Mouse (Mus musculus) CH12.LX (cell line): ENCODE results near the gene Pcna. TPM values are rescaled to one million over a fixed set of nuclear protein-coding genes. Genes with fewer than 3 reads are reported as not detected.

Experiments
- DNase-seq: peaks from one replicate; pipeline ENCODE4 v3.0.0-alpha.2; 2013; ENCODE audit errors: extremely low read depth
- H3K27ac ChIP-seq: 2 replicates; pipeline ENCODE4 v1.5.1; 2012; ENCODE audit warnings: low read depth, mild to moderate bottlenecking, control low read depth, moderate library complexity; ENCODE audit not compliant: insufficient read depth
- H3K27me3 ChIP-seq: replicated peaks from 2 replicates; pipeline ENCODE3; 2012; ENCODE audit warnings: inconsistent platforms
- H3K36me3 ChIP-seq, 2 experiments: replicated peaks in 1 of 2; 2 replicates each; pipeline versions ENCODE3 to v1.6.1; 2012; ENCODE audit warnings: inconsistent platforms in 1 of 2, low read length in 1 of 2, mild to moderate bottlenecking in 1 of 2, mixed read lengths in 1 of 2, moderate library complexity in 1 of 2; ENCODE audit not compliant: control insufficient read depth in 1 of 2, insufficient read depth in 1 of 2
- H3K4me1 ChIP-seq, 2 experiments: 2 replicates each; pipeline ENCODE4 v1.6.1; 2012; ENCODE audit warnings: inconsistent platforms in 1 of 2, moderate library complexity in 1 of 2; ENCODE audit not compliant: insufficient read depth in 2 of 2, control insufficient read depth in 1 of 2
- H3K4me2 ChIP-seq: 2 replicates; pipeline ENCODE4 v1.6.1; 2012; ENCODE audit warnings: low read depth, mild to moderate bottlenecking, control low read depth; ENCODE audit not compliant: poor library complexity, insufficient read depth, severe bottlenecking
- H3K4me3 ChIP-seq, 3 experiments: fragments of 150-350 bp in 1 of 3; sonication (generic) in 1 of 3; replicated peaks in 1 of 3; 2 replicates each; pipeline versions ENCODE3 to v1.5.1; 2011 to 2012; ENCODE audit warnings: low read depth in 2 of 3, low read length in 2 of 3, mild to moderate bottlenecking in 2 of 3, moderate library complexity in 2 of 3, control low read depth in 1 of 3, improper control_type of control experiment in 1 of 3, inconsistent platforms in 1 of 3, mixed read lengths in 1 of 3; ENCODE audit not compliant: poor library complexity in 1 of 3
- H3K79me2 ChIP-seq: replicated peaks from 2 replicates; pipeline ENCODE4 v1.6.1; 2012; ENCODE audit warnings: mild to moderate bottlenecking, moderate library complexity; ENCODE audit not compliant: control insufficient read depth, poor library complexity, insufficient read depth, severe bottlenecking; ENCODE audit errors: extremely low read depth
- H3K9ac ChIP-seq: 2 replicates; pipeline ENCODE4 v1.6.1; 2012; ENCODE audit warnings: low read depth, mild to moderate bottlenecking, control low read depth, moderate library complexity; ENCODE audit not compliant: insufficient read depth
- H3K9me3 ChIP-seq: replicated peaks from 2 replicates; pipeline ENCODE3; 2012; ENCODE audit warnings: low read length, inconsistent platforms, mixed read lengths
- BHLHE40 ChIP-seq: IDR thresholded peaks from 2 replicates; pipeline ENCODE4 v1.6.1; 2011; ENCODE audit warnings: mild to moderate bottlenecking, low read depth, low read length, improper control_type of control experiment
- CHD1 ChIP-seq: IDR thresholded peaks from 2 replicates; pipeline ENCODE4 v1.6.1; 2012; ENCODE audit warnings: low read depth, low read length, improper control_type of control experiment, inconsistent platforms
- CTCF ChIP-seq, 2 experiments: IDR thresholded peaks in 1 of 2; conservative IDR thresholded peaks in 1 of 2; 2 replicates each; pipeline ENCODE4 v1.5.1; 2011 to 2012; ENCODE audit warnings: low read depth in 2 of 2, low read length in 2 of 2, improper control_type of control experiment in 1 of 2, inconsistent platforms in 1 of 2, mild to moderate bottlenecking in 1 of 2, moderate library complexity in 1 of 2
- E2F4 ChIP-seq: IDR thresholded peaks from 2 replicates; pipeline ENCODE4 v1.6.1; 2011; ENCODE audit warnings: low read depth, low read length, improper control_type of control experiment; ENCODE audit not compliant: insufficient replicate concordance
- ETS1 ChIP-seq: conservative IDR thresholded peaks from 2 replicates; pipeline ENCODE4 v1.6.1; 2012; ENCODE audit warnings: low read depth, mild to moderate bottlenecking, inconsistent platforms, low read length, improper control_type of control experiment, moderate library complexity
- HCFC1 ChIP-seq: IDR thresholded peaks from 2 replicates; pipeline ENCODE4 v1.6.1; 2012; ENCODE audit warnings: low read depth, mild to moderate bottlenecking, inconsistent platforms, low read length, improper control_type of control experiment
- JUN ChIP-seq: IDR thresholded peaks from 2 replicates; pipeline ENCODE4 v1.6.1; 2011; ENCODE audit warnings: low read depth, mild to moderate bottlenecking, low read length, improper control_type of control experiment, moderate library complexity; ENCODE audit not compliant: insufficient read depth
- JUND ChIP-seq: conservative IDR thresholded peaks from 2 replicates; pipeline ENCODE4 v1.6.1; 2011; ENCODE audit warnings: low read depth, low read length, improper control_type of control experiment
- KAT2A ChIP-seq: IDR thresholded peaks from 2 replicates; pipeline ENCODE4 v1.6.1; 2012; ENCODE audit warnings: low read length, improper control_type of control experiment, inconsistent platforms; ENCODE audit not compliant: insufficient replicate concordance
- MAFK ChIP-seq: IDR thresholded peaks from 2 replicates; pipeline ENCODE4 v1.6.1; 2011; ENCODE audit warnings: low read length, improper control_type of control experiment; ENCODE audit not compliant: insufficient replicate concordance
- MXI1 ChIP-seq: IDR thresholded peaks from 2 replicates; pipeline ENCODE4 v1.6.1; 2011; ENCODE audit warnings: mild to moderate bottlenecking, low read depth, low read length, improper control_type of control experiment
- PAX5 ChIP-seq: IDR thresholded peaks from 2 replicates; pipeline ENCODE4 v1.6.1; 2012; ENCODE audit warnings: low read length, inconsistent platforms, mixed read lengths
- POLR2AphosphoS2 ChIP-seq: IDR thresholded peaks from 2 replicates; pipeline ENCODE4 v1.6.1; 2011; ENCODE audit warnings: low read depth, low read length, improper control_type of control experiment
- TCF12 ChIP-seq: IDR thresholded peaks from 2 replicates; pipeline ENCODE4 v1.6.1; 2014; ENCODE audit warnings: low read depth, mild to moderate bottlenecking, inconsistent platforms, low read length, improper control_type of control experiment
- USF1 ChIP-seq: IDR thresholded peaks from 2 replicates; pipeline ENCODE4 v1.6.1; 2014; ENCODE audit warnings: low read depth, mild to moderate bottlenecking, inconsistent platforms, low read length, improper control_type of control experiment
- ZC3H11A ChIP-seq: IDR thresholded peaks from 2 replicates; pipeline ENCODE4 v1.6.1; 2012; ENCODE audit warnings: low read depth, mild to moderate bottlenecking, inconsistent platforms, low read length, improper control_type of control experiment
- ZKSCAN1 ChIP-seq: IDR thresholded peaks from 2 replicates; pipeline ENCODE4 v1.6.1; 2012; ENCODE audit warnings: low read depth, inconsistent platforms, low read length, improper control_type of control experiment, borderline replicate concordance
- ZNF384 ChIP-seq: IDR thresholded peaks from 2 replicates; pipeline ENCODE4 v1.6.1; 2012; ENCODE audit warnings: low read depth, low read length, improper control_type of control experiment, inconsistent platforms
- dilution Hi-C: fragments of 300-500 bp; cut with MboI; formaldehyde crosslinking; loops from 2 replicates; pipeline ENCODE4 v1.14.3; 2020; ENCODE audit warnings: low sequenced_read_pairs; ENCODE audit not compliant: extremely low pct_unique_long_range_greater_than_20kb, extremely low pct_ligation_motif_present
- in situ Hi-C: fragments of 300-500 bp; cut with MboI; formaldehyde crosslinking; loops from 3 replicates; pipeline ENCODE4 v1.14.3; 2019; ENCODE audit warnings: low sequenced_read_pairs, low pct_ligation_motif_present, low pct_unique_long_range_greater_than_20kb, mixed read lengths
- polyA plus RNA-seq: library from polyadenylated mRNA; unstranded; fragments of >175 nt; gene quantifications from 2 replicates; pipeline ENCODE4 v1.2.1, GENCODE M21; 2012; ENCODE audit warnings: low read depth; ENCODE audit not compliant: insufficient read length
- total RNA-seq, 2 experiments: library from RNA; depleted of rRNA; stranded (reverse); fragments of 300-350 nt in 1 of 2; fragments of >200 nt in 1 of 2; gene quantifications; 2 replicates each; pipeline ENCODE4 v1.2.3; 2012 to 2014

Pcna gene
- total and polyA plus RNA-seq, 3 experiments: 354 to 839 (median 550) TPM

- H3K79me2 ChIP-seq: no peaks in the 10 kb centered on the region
- dilution Hi-C loops: no loop called here
- DNase-seq: no peak
- H3K36me3 ChIP-seq: peaks cover 4 to 17% of the 10 kb centered on the region in 2 experiments
- H3K4me1 ChIP-seq: peaks cover 7 to 11% of the 10 kb centered on the region in 2 experiments; a peak in 3 of 4 replicates
- no peaks in the 10 kb centered on the region for H3K27me3 ChIP-seq
- TF ChIP-seq ZNF384: no peak
- TF ChIP-seq USF1: no peak
- TF ChIP-seq CTCF (conservative IDR thresholded peaks at IDR 0.05 in 1 of 2, IDR thresholded peaks at IDR 0.05 in 1 of 2; ENCODE audit: low read depth in 2 of 2, low read length in 2 of 2): no peak
- no peak for TF ChIP-seq CHD1
- TF ChIP-seq E2F4: no peak
- H3K9me3 ChIP-seq: no peaks in the 10 kb centered on the region
- H3K27ac ChIP-seq: no peak overlapping the region
- no peak overlapping the region for H3K4me2 ChIP-seq
- in situ Hi-C loops: no loop called here
- no peak overlapping the region for H3K4me3 ChIP-seq
- H3K9ac ChIP-seq: no peak overlapping the region
Observed at GRCm38 (mm10) chr2:132233985-132234765, 18.9 kb downstream of the Pcna start.

DNA sequence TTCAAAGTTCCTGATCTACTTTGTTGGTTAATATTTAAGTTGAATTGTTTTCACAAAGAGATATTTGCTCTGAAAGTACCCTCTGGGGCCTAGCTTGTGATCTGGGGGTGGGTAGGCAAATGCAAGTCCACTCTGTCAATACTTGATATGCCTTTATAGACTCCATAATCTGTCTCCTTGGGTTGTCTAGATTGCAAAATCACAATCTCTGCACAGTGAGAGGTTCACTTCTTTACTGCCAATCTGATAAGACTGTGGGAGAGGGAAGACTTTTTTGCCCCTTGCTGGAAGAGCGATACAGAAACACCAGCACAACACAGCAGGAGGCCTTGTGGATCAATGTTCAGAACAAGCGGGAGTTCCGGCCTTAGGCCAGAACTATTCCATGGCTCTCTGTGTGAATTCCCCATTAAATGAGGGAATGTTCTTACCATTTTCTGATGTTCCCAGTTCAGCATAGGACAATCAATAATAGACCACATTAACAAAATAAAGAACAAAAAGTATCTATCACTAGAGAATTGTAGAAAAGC is 20.6 kb downstream of the Pcna start:
- no peak for TF ChIP-seq ETS1
- TF ChIP-seq JUN: no peak
- TF ChIP-seq, all 38 proteins: peak for 0
- Histone ChIP-seq H3K27ac (no peak overlapping the region), H3K9ac (no peak overlapping the region), H3K9me3 (no peaks in the 10 kb centered on the region), H3K4me1 (peaks cover 7 to 11% of the 10 kb centered on the region in 2 experiments; a peak in 3 of 4 replicates), H3K36me3 (peaks cover 0 to 3% of the 10 kb centered on the region in 2 experiments), H3K4me3 (no peak overlapping the region), H3K27me3 (no peaks in the 10 kb centered on the region), H3K4me2 (no peak overlapping the region), H3K79me2 (no peaks in the 10 kb centered on the region)
- dilution Hi-C loops (no loop called here), in situ Hi-C loops (no loop called here)
- DNase-seq: no peak

DNA sequence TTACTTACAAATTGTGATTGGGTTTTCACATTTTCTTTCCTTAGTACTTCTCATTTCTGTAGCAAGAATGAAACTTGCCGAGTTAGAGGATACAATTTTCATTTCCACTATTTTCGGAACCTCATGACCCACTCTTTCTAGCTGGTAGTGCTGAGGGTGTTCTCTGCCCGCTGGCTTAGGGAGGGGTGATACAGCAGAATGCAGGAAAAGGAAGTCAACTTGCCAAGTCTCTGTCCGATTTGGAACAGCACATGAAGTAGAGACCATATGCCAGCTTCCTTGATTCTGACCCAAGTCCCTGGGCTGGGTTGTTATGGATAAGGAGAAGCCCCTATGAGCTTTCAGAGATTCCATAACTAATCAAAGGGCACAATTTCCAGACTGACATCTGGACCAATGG is 28.8 kb downstream of the Pcna start:
- Histone ChIP-seq H3K36me3 (no peaks in the 10 kb centered on the region), H3K4me1 (peaks cover 4 to 28% of the 10 kb centered on the region in 2 experiments), H3K27ac (no peak overlapping the region), H3K4me3 (no peak overlapping the region), H3K9ac (no peak overlapping the region), H3K9me3 (peaks cover 4% of the 10 kb centered on the region), H3K79me2 (no peaks in the 10 kb centered on the region), H3K4me2 (0 out of 2 replicates have a peak overlapping the region, but pooled peaks have one; percentile 11), H3K27me3 (no peaks in the 10 kb centered on the region)
- in situ Hi-C loops: no loop called here
- DNase-seq: no peak
- TF ChIP-seq BHLHE40: no peak
- no peak for TF ChIP-seq HCFC1
- TF ChIP-seq TCF12: no peak
- TF ChIP-seq ZKSCAN1: no peak
- no peak for TF ChIP-seq USF1
- TF ChIP-seq ZNF384: no peak
- no peak for TF ChIP-seq PAX5
- TF ChIP-seq CTCF (conservative IDR thresholded peaks at IDR 0.05 in 1 of 2, IDR thresholded peaks at IDR 0.05 in 1 of 2; ENCODE audit: low read depth in 2 of 2, low read length in 2 of 2): no peak
- TF ChIP-seq JUND: no peak
- no peak for TF ChIP-seq CHD1
- no peak for TF ChIP-seq MXI1
- TF ChIP-seq POLR2AphosphoS2: no peak
- TF ChIP-seq KAT2A: no peak
- no peak for TF ChIP-seq ZC3H11A
- no peak for TF ChIP-seq JUN
- no peak for TF ChIP-seq MAFK
- dilution Hi-C loops: no loop called here
